Mouse (Mus musculus): ENCODE measurements around the gene Clstn3.
A peak's percentile ranks its signal among the peaks of the same experiment; 100 is the strongest.
"Not testable (repeated sequence)": the region's sequence is repeated elsewhere in the genome, so short reads cannot be mapped to it uniquely, and the experiment has no call there.

Clstn3 gene

GRCm38 (mm10) chr6:124448186-124448852, 16.3 kb downstream of the Clstn3 start:
- no peak for DNase-seq

GRCm38 (mm10) chr6:124447356-124447755, 17.2 kb downstream of the Clstn3 start:
- DNase-seq: no peak

GRCm38 (mm10) chr6:124446459-124446858, 18.1 kb downstream of the Clstn3 start:
- DNase-seq: no peak

- no peak for DNase-seq
These were observed 18.6 kb downstream of the Clstn3 start for GRCm38 (mm10) chr6:124446024-124446423.

GRCm38 (mm10) chr6:124443338-124443737, 21.3 kb downstream of the Clstn3 start:
- DNase-seq: no peak

- DNase-seq: no peak
These were observed 28.3 kb downstream of the Clstn3 start for GRCm38 (mm10) chr6:124436245-124436644.

- no peak for DNase-seq
These were observed 29.4 kb downstream of the Clstn3 start for GRCm38 (mm10) chr6:124435173-124435572.

GRCm38 (mm10) chr6:124433688-124434324, 30.8 kb downstream of the Clstn3 start:
- DNase-seq: no peak

- DNase-seq: no peak
These were observed 33.7 kb downstream of the Clstn3 start for GRCm38 (mm10) chr6:124430784-124431495.

- DNase-seq: no peak
These were observed 34.2 kb downstream of the Clstn3 start for GRCm38 (mm10) chr6:124430379-124430778.

- no peak for DNase-seq
These were observed 36.6 kb downstream of the Clstn3 start for GRCm38 (mm10) chr6:124427791-124428576.

- no peak for DNase-seq
These were observed 37.3 kb downstream of the Clstn3 start for GRCm38 (mm10) chr6:124427289-124427688.

- no peak for DNase-seq
These were observed 38.0 kb downstream of the Clstn3 start for GRCm38 (mm10) chr6:124426604-124427003.

- DNase-seq: no peak
These were observed 39.1 kb downstream of the Clstn3 start for GRCm38 (mm10) chr6:124425523-124425922.

GRCm38 (mm10) chr6:124425042-124425441, 39.6 kb downstream of the Clstn3 start:
- DNase-seq: not testable (repeated sequence)

GRCm38 (mm10) chr6:124424068-124424498, 40.5 kb downstream of the Clstn3 start:
- no peak for DNase-seq

- DNase-seq: no peak
These were observed 45.9 kb downstream of the Clstn3 start for GRCm38 (mm10) chr6:124418686-124419085.

- peak; percentile 90 for DNase-seq
These were observed 49.1 kb downstream of the Clstn3 start for GRCm38 (mm10) chr6:124415347-124416088.

- peak; percentile 96 for DNase-seq
These were observed 49.7 kb downstream of the Clstn3 start, which contains the start of gene Pex5 for GRCm38 (mm10) chr6:124414927-124415325. Gene Pex5 (minus strand): TSS chr6:124415067.

GRCm38 (mm10) chr6:124414150-124414926, 50.3 kb downstream of the Clstn3 start:
- DNase-seq: peak; percentile 83

GRCm38 (mm10) chr6:124413770-124414149, 50.8 kb downstream of the Clstn3 start:
- DNase-seq: no peak
